Mouse (Mus musculus) ES-E14 (cell line): Measurements from ENCODE around the gene Peak1. TPM values are rescaled to one million over a fixed set of nuclear protein-coding genes. Genes with fewer than 3 reads are reported as not detected.

Source experiments
- DNase-seq: peaks from one replicate; pipeline ENCODE4 v3.0.0-alpha.2; 2013; ENCODE audit warnings: low read depth, low spot score
- H3K27ac ChIP-seq: 2 replicates; pipeline ENCODE4 v1.5.1; 2012; ENCODE audit warnings: low read depth, mild to moderate bottlenecking, low read length, moderate library complexity, mixed read lengths; ENCODE audit not compliant: poor library complexity, insufficient read depth, severe bottlenecking
- H3K36me3 ChIP-seq: 2 replicates; pipeline ENCODE4 v1.6.1; 2012; ENCODE audit warnings: mild to moderate bottlenecking, low read length, moderate library complexity, mixed read lengths; ENCODE audit not compliant: control insufficient read depth, poor library complexity, insufficient read depth, severe bottlenecking
- H3K4me1 ChIP-seq, 2 experiments: fragments of 150-350 bp in 1 of 2; sonication (generic) in 1 of 2; 2 replicates each; pipeline ENCODE4 v1.6.1; 2012; ENCODE audit warnings: low read length in 2 of 2, mild to moderate bottlenecking in 1 of 2, mixed read lengths in 1 of 2; ENCODE audit not compliant: control insufficient read depth in 2 of 2, insufficient read depth in 2 of 2, poor library complexity in 1 of 2
- H3K4me3 ChIP-seq, 2 experiments: fragments of 150-350 bp in 1 of 2; sonication (generic) in 1 of 2; 2 replicates each; pipeline ENCODE4 v1.5.1; 2012; ENCODE audit warnings: low read length in 2 of 2, low read depth in 1 of 2, mild to moderate bottlenecking in 1 of 2, mixed read lengths in 1 of 2; ENCODE audit not compliant: insufficient read depth in 1 of 2, poor library complexity in 1 of 2, severe bottlenecking in 1 of 2
- H3K9ac ChIP-seq: 2 replicates; pipeline ENCODE4 v1.6.1; 2012; ENCODE audit warnings: low read depth, mild to moderate bottlenecking, low read length, mixed read lengths; ENCODE audit not compliant: poor library complexity, insufficient read depth, severe bottlenecking
- H3K9me3 ChIP-seq: fragments of 150-350 bp; sonication (generic); 2 replicates; pipeline ENCODE4 v1.6.1; 2012; ENCODE audit warnings: low read depth, mild to moderate bottlenecking, low read length; ENCODE audit not compliant: control insufficient read depth, insufficient read depth
- CHD2 ChIP-seq: IDR thresholded peaks from 2 replicates; pipeline ENCODE4 v1.6.1; 2014; ENCODE audit warnings: mild to moderate bottlenecking, low read depth, low read length, inconsistent platforms
- HCFC1 ChIP-seq: IDR thresholded peaks from 2 replicates; pipeline ENCODE4 v1.6.1; 2012; ENCODE audit warnings: low read length, inconsistent platforms, borderline replicate concordance; ENCODE audit not compliant: insufficient read depth
- MAFK ChIP-seq: IDR thresholded peaks from 2 replicates; pipeline ENCODE4 v1.6.1; 2014; ENCODE audit warnings: mild to moderate bottlenecking, low read depth, low read length, inconsistent platforms; ENCODE audit not compliant: insufficient read depth
- ZC3H11A ChIP-seq: IDR thresholded peaks from 2 replicates; pipeline ENCODE4 v1.6.1; 2012; ENCODE audit warnings: low read depth, mild to moderate bottlenecking, inconsistent platforms, low read length, borderline replicate concordance
- ZNF384 ChIP-seq: IDR thresholded peaks from 2 replicates; pipeline ENCODE4 v1.6.1; 2012; ENCODE audit warnings: low read depth, low read length, inconsistent platforms
- in situ Hi-C, 2 experiments: fragments of 600-800 bp; cut with MboI; formaldehyde crosslinking; loops; one replicate each; pipeline ENCODE4 v1.15.1; 2025; ENCODE audit warnings: low sequenced_read_pairs in 2 of 2, inconsistent platforms in 1 of 2; ENCODE audit not compliant: unreplicated experiment in 2 of 2
- total RNA-seq: library from RNA; depleted of rRNA; stranded (reverse); fragments of 300-350 nt; gene quantifications from 2 replicates; pipeline ENCODE4 v1.2.3, GENCODE M21; 2012

Peak1 gene
- total RNA-seq, 1 experiment, result 14.5 TPM

DNA sequence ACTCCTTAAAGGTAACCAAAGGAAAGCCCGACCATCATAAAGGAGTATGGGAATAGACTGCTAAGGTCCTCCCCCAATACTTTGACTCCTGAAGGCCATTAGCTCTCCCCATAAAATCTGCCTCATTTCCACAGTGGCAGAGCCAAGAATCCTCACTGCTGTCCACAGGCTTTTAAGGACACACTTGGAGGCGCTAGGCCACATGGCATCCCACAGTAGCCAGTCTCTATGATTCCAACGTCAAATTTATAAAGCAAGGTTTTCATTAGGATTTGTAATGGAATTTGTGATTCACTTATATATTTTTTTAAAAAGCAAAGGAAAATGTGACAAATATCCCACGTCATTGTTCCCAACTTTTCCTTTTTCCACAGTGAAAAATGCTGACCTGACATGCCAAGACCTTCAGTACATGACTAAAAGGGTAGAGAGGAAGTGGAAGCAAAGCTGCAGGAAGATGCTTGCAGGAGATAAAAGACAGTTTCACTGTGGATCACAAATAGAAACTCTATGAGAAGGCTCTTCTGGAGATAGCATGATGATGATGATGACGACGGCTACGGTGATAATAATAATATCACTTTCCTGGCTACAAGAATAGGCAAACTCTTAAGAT lies 151.6 kb downstream of the Peak1 start:
- no peak overlapping the region for H3K4me3 ChIP-seq
- no peak overlapping the region for H3K27ac ChIP-seq
- in situ Hi-C loops, result no loop called here
- no peak for TF ChIP-seq CHD2
- no peak for TF ChIP-seq HCFC1
- no peak for TF ChIP-seq MAFK
- TF ChIP-seq ZC3H11A, result no peak
- TF ChIP-seq ZNF384, result no peak
- no peak for DNase-seq
- H3K9me3 ChIP-seq, result no peaks in the 10 kb centered on the region
- no peaks in the 10 kb centered on the region for H3K4me1 ChIP-seq
- no peaks in the 10 kb centered on the region for H3K36me3 ChIP-seq
- H3K9ac ChIP-seq, result no peak overlapping the region

DNA sequence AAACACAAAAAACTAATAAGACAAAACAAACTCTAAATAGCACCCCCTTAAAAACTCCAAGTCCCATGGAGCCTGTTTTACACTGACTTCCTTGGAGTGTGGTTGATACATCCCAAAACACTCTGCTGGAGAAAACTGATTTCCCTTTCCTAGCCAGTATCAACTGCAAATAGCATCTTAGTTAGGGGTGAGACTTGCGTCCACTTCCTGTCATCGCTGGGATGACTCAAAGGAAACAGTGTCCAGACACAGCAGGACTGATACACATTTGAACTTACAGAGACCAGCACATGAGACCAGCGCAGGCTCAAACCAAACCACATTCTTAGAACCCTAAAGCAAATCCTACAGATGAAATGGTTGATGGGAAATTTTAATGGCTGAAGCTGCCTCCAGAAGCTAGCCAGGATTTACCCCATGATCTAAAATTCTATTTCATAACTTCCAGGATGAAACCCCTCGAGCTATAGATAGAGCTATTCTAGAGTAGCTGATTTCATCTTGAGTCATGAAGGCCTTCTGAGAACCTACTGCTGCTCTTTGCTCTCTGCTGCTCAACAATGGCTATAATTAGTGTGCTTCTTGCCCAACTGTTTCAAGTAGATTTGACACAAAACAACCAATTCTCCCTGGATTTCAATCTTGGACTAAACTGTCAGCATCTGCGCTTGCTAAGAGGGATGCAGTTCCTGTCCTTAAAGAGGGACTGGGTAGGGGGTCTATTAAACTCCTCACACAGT lies 152.2 kb downstream of the Peak1 start:
- Histone ChIP-seq H3K36me3 (no peaks in the 10 kb centered on the region), H3K9me3 (no peaks in the 10 kb centered on the region), H3K9ac (no peak overlapping the region), H3K27ac (no peak overlapping the region), H3K4me1 (no peaks in the 10 kb centered on the region), H3K4me3 (no peak overlapping the region)
- no peak for DNase-seq
- in situ Hi-C loops, result no loop called here
- TF ChIP-seq HCFC1 (no peak), ZC3H11A (no peak), ZNF384 (no peak), MAFK (no peak), CHD2 (no peak)

DNA sequence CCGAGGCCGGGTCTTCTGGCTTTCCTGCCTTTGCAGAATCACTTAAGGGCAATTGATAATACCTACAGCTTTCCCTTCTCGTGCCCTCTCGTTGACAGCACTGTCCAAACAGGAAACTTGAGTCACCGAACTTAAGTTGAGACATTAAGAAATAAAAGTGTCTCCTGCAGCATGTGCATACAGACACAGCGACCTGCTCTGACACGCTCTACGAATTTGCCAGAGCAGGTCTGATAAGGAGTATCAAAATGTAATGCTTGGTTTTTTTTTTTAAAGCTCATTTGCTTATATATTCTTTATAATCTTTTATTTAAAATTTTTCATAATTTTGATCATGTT lies 152.9 kb downstream of the Peak1 start:
- in situ Hi-C loops, result no loop called here
- no peak for DNase-seq
- Histone ChIP-seq H3K9me3 (no peaks in the 10 kb centered on the region), H3K4me3 (no peak overlapping the region), H3K9ac (no peak overlapping the region), H3K4me1 (no peaks in the 10 kb centered on the region), H3K36me3 (no peaks in the 10 kb centered on the region), H3K27ac (no peak overlapping the region)
- no peak for TF ChIP-seq ZC3H11A
- no peak for TF ChIP-seq MAFK
- no peak for TF ChIP-seq ZNF384
- TF ChIP-seq HCFC1, result no peak
- no peak for TF ChIP-seq CHD2

DNA sequence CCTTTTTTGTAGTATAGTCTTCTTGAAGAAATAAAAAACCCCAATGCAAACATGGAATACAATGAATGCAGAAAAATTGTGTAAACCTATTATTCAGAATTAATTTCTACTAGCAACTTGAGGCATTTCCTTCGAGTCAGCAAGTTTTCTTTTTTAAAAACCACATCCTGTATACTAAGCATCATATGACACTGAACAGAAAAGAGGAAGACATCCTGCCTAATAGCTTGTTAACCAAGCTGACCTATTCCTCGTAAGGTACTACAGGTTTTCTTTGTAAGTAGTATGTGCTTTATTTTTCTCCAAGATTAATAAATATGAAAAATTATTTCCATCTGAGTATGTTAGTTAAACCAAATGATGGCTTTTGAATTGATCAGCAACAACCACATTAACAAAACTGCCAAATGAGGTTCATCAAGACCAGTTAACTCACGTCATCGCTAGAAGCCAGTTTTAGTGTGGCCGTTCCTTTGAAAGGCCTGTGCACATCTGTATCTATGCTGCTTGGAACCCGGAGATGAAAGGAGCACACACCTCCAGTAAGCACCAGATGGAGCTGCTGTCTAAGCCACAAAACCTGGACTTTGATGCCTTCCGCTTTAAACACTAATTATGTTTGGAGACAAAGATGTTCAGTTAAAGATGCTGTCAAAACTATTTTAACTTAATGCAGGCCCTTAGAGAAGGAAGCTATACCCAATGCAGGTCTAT lies 153.4 kb downstream of the Peak1 start:
- H3K27ac ChIP-seq, result no peak overlapping the region
- H3K9ac ChIP-seq, result no peak overlapping the region
- in situ Hi-C loops, result no loop called here
- no peak for DNase-seq
- H3K4me3 ChIP-seq, result no peak overlapping the region
- H3K9me3 ChIP-seq, result no peaks in the 10 kb centered on the region
- H3K36me3 ChIP-seq, result no peaks in the 10 kb centered on the region; the same call in 1 of the 2 replicates
- no peak for TF ChIP-seq MAFK
- TF ChIP-seq CHD2, result no peak
- no peak for TF ChIP-seq HCFC1
- TF ChIP-seq ZNF384, result no peak
- no peak for TF ChIP-seq ZC3H11A
- H3K4me1 ChIP-seq, result no peaks in the 10 kb centered on the region
